Mouse (Mus musculus) limb, embryonic 13.5 days (tissue): ENCODE measurements around the gene Lenep. TPM values are rescaled to one million over a fixed set of nuclear protein-coding genes. Genes with fewer than 3 reads are reported as not detected.
A peak's percentile ranks its signal among the peaks of the same experiment; 100 is the strongest.
"Not testable (repeated sequence)": the region's sequence is repeated elsewhere in the genome, so short reads cannot be mapped to it uniquely, and the experiment has no call there.

Experiments
- ATAC-seq: fragments of 200-750 bp; cut with Nextera tagmentation; 2 replicates; pipeline ENCODE4 v1.8.0; 2017; ENCODE audit warnings: low read depth, moderate number of reproducible peaks, moderate TSS enrichment; ENCODE audit not compliant: low FRiP score
- H3K27ac ChIP-seq: fragments of 300-500 bp; sonication (generic); 2 replicates; pipeline ENCODE4 v1.5.1; 2015; ENCODE audit warnings: inconsistent platforms, mild to moderate bottlenecking, moderate library complexity
- H3K27me3 ChIP-seq: fragments of 300-500 bp; sonication (generic); 2 replicates; pipeline ENCODE4 v1.6.1; 2015; ENCODE audit warnings: mild to moderate bottlenecking, inconsistent platforms
- H3K36me3 ChIP-seq: fragments of 300-500 bp; sonication (generic); 2 replicates; pipeline ENCODE4 v1.6.1; 2015; ENCODE audit warnings: inconsistent platforms, mild to moderate bottlenecking, moderate library complexity
- H3K4me1 ChIP-seq: fragments of 300-500 bp; sonication (generic); 2 replicates; pipeline ENCODE4 v1.6.1; 2015; ENCODE audit warnings: inconsistent platforms
- H3K4me2 ChIP-seq: fragments of 300-500 bp; sonication (generic); replicated peaks from 2 replicates; pipeline ENCODE4 v1.6.1; 2015; ENCODE audit warnings: inconsistent platforms, mild to moderate bottlenecking, moderate library complexity
- H3K4me3 ChIP-seq: fragments of 300-500 bp; sonication (generic); 2 replicates; pipeline ENCODE4 v1.5.1; 2015; ENCODE audit warnings: moderate library complexity, mild to moderate bottlenecking, inconsistent platforms
- H3K9ac ChIP-seq: fragments of 300-500 bp; sonication (generic); 2 replicates; pipeline ENCODE4 v1.6.1; 2015; ENCODE audit warnings: mild to moderate bottlenecking, inconsistent platforms
- H3K9me3 ChIP-seq: fragments of 300-500 bp; sonication (generic); 2 replicates; pipeline ENCODE4 v1.6.1; 2016; ENCODE audit warnings: inconsistent platforms
- WGBS: fragments of 180-500 bp; shearing (Covaris S2); methylation state at CpG from one replicate; pipeline ENCODE4 v1.1.7; 2015; 5-methylcytosine and 5-hydroxymethylcytosine counted together
- polyA plus RNA-seq: library from polyadenylated mRNA; unstranded; fragments of >200 nt; fragmentation: Nextera tagmentation; extraction: Ambion mirVana; gene quantifications from 2 replicates; pipeline ENCODE4 v1.2.1, GENCODE M21; 2015

Gene Lenep
- polyA plus RNA-seq, 1 experiment from 2014 or later, result not detected

DNA sequence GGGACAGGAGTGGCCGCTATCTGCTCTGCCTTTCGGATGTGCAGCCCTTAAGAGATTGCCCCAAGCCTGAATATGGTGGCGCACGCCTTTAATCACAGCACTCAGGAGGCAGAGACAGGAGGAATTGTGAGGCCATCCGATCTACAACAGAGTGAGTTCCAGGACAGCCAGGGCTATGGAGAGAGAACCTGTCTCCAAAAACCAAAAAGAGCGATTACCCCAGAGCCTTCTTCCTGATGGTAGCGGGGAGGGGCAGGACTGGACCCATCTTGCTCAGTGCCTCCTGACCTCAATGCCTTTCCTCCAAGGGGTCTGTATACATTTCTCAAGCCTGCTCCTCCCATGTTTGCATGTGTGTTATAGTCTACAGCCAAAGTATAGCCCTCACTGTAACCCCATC lies 26.4 kb upstream of the Lenep start:
- not testable (repeated sequence) for H3K4me2 ChIP-seq, H3K9ac ChIP-seq, H3K4me3 ChIP-seq, ATAC-seq, H3K27ac ChIP-seq, H3K27me3 ChIP-seq, H3K9me3 ChIP-seq
- Histone ChIP-seq H3K36me3 (peaks cover 65% of the 10 kb centered on the region), H3K4me1 (peaks cover 17% of the 10 kb centered on the region)
- 93% methylated on average over 7 of the region's 7 CpGs for WGBS

GRCm38 (mm10) chr3:89425876-89426275 lies 23.3 kb upstream of the Lenep start:
- no peaks in the 10 kb centered on the region for H3K27me3 ChIP-seq
- H3K27ac ChIP-seq, result no peak overlapping the region
- H3K9ac ChIP-seq, result no peak overlapping the region
- H3K9me3 ChIP-seq, result no peaks in the 10 kb centered on the region
- H3K4me1 ChIP-seq, result peaks cover 31% of the 10 kb centered on the region
- H3K4me2 ChIP-seq, result no peak overlapping the region
- no peak for ATAC-seq
- peaks cover 57% of the 10 kb centered on the region for H3K36me3 ChIP-seq
- WGBS, result 87% methylated on average over 4 of the region's 4 CpGs
- no peak overlapping the region for H3K4me3 ChIP-seq

- 86% methylated on average over 5 of the region's 5 CpGs for WGBS
- peaks cover 57% of the 10 kb centered on the region for H3K36me3 ChIP-seq
Measured at GRCm38 (mm10) chr3:89425141-89425525, 22.5 kb upstream of the Lenep start.

GRCm38 (mm10) chr3:89424416-89425140 lies 22.0 kb upstream of the Lenep start:
- no peak overlapping the region for H3K9ac ChIP-seq

More at GRCm38 (mm10) chr3:89425141-89425525, 22.5 kb upstream of the Lenep start:
- Histone ChIP-seq H3K4me2 (no peak overlapping the region), H3K27me3 (no peaks in the 10 kb centered on the region), H3K4me3 (no peak overlapping the region), H3K9me3 (no peaks in the 10 kb centered on the region), H3K27ac (no peak overlapping the region), H3K4me1 (peaks cover 36% of the 10 kb centered on the region), H3K9ac (no peak overlapping the region)
- ATAC-seq, result no peak

GRCm38 (mm10) chr3:89422556-89423205 lies 20.1 kb upstream of the Lenep start:
- Histone ChIP-seq H3K4me3 (peak overlapping the region; percentile 68), H3K4me1 (peaks cover 43% of the 10 kb centered on the region), H3K9ac (0 out of 2 replicates have a peak overlapping the region, but pooled peaks have one; percentile 76), H3K9me3 (no peaks in the 10 kb centered on the region), H3K36me3 (peaks cover 47% of the 10 kb centered on the region), H3K27me3 (no peaks in the 10 kb centered on the region), H3K27ac (peak overlapping the region; percentile 88; the same call in 1 of the 2 replicates), H3K4me2 (peak overlapping the region; percentile 88)
- WGBS, result 76% methylated on average over 6 of the region's 6 CpGs
- no peak for ATAC-seq

More at GRCm38 (mm10) chr3:89424416-89425140, 22.0 kb upstream of the Lenep start:
- H3K27ac ChIP-seq, result no peak overlapping the region
- no peak overlapping the region for H3K4me2 ChIP-seq
- no peaks in the 10 kb centered on the region for H3K9me3 ChIP-seq
- H3K4me3 ChIP-seq, result no peak overlapping the region
- peaks cover 57% of the 10 kb centered on the region for H3K36me3 ChIP-seq
- ATAC-seq, result no peak
- WGBS, result 95% methylated on average over 5 of the region's 5 CpGs
- peaks cover 42% of the 10 kb centered on the region for H3K4me1 ChIP-seq
- H3K27me3 ChIP-seq, result no peaks in the 10 kb centered on the region

- Histone ChIP-seq H3K4me1 (peaks cover 44% of the 10 kb centered on the region), H3K9ac (peak overlapping the region; percentile 76), H3K36me3 (peaks cover 40% of the 10 kb centered on the region), H3K27me3 (no peaks in the 10 kb centered on the region), H3K27ac (peak overlapping the region; percentile 88), H3K4me3 (peak overlapping the region; percentile 68), H3K9me3 (no peaks in the 10 kb centered on the region), H3K4me2 (peak overlapping the region; percentile 88)
- no peak for ATAC-seq
- 8% methylated on average over 22 of the region's 22 CpGs for WGBS
Measured at GRCm38 (mm10) chr3:89421810-89422473, 19.3 kb upstream of the Lenep start.

GRCm38 (mm10) chr3:89421002-89421774 lies 18.6 kb upstream of the Lenep start:
- Histone ChIP-seq H3K9ac (peak overlapping the region; percentile 76), H3K9me3 (no peaks in the 10 kb centered on the region), H3K4me1 (peaks cover 50% of the 10 kb centered on the region), H3K4me3 (peak overlapping the region; percentile 68), H3K27me3 (no peaks in the 10 kb centered on the region), H3K4me2 (peak overlapping the region; percentile 88), H3K27ac (peak overlapping the region; percentile 88), H3K36me3 (peaks cover 35% of the 10 kb centered on the region)
- peak; percentile 60 for ATAC-seq
- 2% methylated on average over 11 of the region's 11 CpGs for WGBS

GRCm38 (mm10) chr3:89420421-89420820 lies 17.8 kb upstream of the Lenep start:
- Histone ChIP-seq H3K9me3 (no peaks in the 10 kb centered on the region), H3K36me3 (peaks cover 36% of the 10 kb centered on the region), H3K4me2 (peak overlapping the region; percentile 88), H3K4me3 (peak overlapping the region; percentile 68), H3K9ac (peak overlapping the region; percentile 54; the same call in 1 of the 2 replicates), H3K27ac (peak overlapping the region; percentile 88), H3K4me1 (peaks cover 51% of the 10 kb centered on the region), H3K27me3 (no peaks in the 10 kb centered on the region)
- ATAC-seq, result no peak
- WGBS, result 42% methylated on average over 2 of the region's 2 CpGs

DNA sequence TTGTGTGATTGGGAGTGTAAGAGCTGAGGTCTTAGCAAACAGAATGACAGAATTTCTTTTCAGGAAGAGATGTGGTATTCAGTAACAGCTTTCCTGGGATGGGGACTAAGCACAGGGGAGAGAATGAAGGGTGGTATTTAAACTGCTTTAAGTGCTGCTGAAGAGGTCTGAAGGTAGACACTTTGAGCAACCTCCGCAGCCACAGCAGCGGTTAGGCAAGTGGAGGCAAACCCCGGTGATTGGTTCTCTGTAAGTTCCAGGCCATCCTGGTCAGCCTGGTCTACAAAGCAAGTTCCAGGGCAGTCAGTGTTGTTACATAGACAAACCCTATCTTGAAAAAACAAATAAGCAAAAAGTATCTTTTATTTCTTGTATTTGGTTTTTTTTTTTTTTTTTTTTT lies 17.4 kb upstream of the Lenep start:
- H3K4me2 ChIP-seq, result peak overlapping the region; percentile 88
- H3K4me3 ChIP-seq, result peak overlapping the region; percentile 68
- no peak for ATAC-seq
- no peaks in the 10 kb centered on the region for H3K27me3 ChIP-seq
- H3K9ac ChIP-seq, result peak overlapping the region; percentile 77
- 14% methylated on average over 3 of the region's 3 CpGs for WGBS
- peaks cover 36% of the 10 kb centered on the region for H3K36me3 ChIP-seq
- H3K27ac ChIP-seq, result peak overlapping the region; percentile 98
- peaks cover 51% of the 10 kb centered on the region for H3K4me1 ChIP-seq
- no peaks in the 10 kb centered on the region for H3K9me3 ChIP-seq

DNA sequence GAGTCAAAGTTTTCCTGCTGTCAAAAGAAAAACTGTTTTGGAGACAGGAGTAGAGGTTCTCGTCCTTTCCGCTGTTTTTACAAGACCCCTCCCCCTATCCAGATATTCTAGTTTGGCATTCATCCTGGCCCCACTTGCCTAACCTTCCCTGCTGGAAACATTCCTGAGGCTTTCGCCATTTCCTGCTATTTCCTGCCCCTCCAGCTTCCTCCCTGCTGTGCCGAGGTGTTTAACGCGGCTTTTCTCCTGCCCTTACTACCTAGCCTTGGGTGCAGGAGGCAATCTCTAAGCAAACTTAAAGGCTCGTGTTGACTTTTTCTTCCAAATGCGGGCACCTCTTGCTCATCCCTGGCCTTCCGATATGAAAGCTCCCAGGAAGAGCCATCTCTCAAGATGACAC lies 17.0 kb upstream of the Lenep start:
- no peak for ATAC-seq
- Histone ChIP-seq H3K4me1 (peaks cover 51% of the 10 kb centered on the region), H3K27me3 (no peaks in the 10 kb centered on the region), H3K27ac (peak overlapping the region; percentile 98), H3K4me2 (peak overlapping the region; percentile 88), H3K9ac (peak overlapping the region; percentile 77), H3K36me3 (peaks cover 36% of the 10 kb centered on the region), H3K4me3 (peak overlapping the region; percentile 68), H3K9me3 (no peaks in the 10 kb centered on the region)
- under 1% methylated on average over 9 of the region's 9 CpGs for WGBS

GRCm38 (mm10) chr3:89418861-89419250 lies 16.3 kb upstream of the Lenep start:
- H3K27ac ChIP-seq, result peak overlapping the region; percentile 98
- WGBS, result under 1% methylated on average over 16 of the region's 16 CpGs
- H3K4me3 ChIP-seq, result peak overlapping the region; percentile 68
- no peaks in the 10 kb centered on the region for H3K9me3 ChIP-seq
- H3K4me2 ChIP-seq, result peak overlapping the region; percentile 88
- H3K36me3 ChIP-seq, result peaks cover 36% of the 10 kb centered on the region
- no peaks in the 10 kb centered on the region for H3K27me3 ChIP-seq
- H3K4me1 ChIP-seq, result peaks cover 51% of the 10 kb centered on the region
- H3K9ac ChIP-seq, result peak overlapping the region; percentile 77
- peak; percentile 2; the same call in 1 of the 2 replicates for ATAC-seq
